Mouse (Mus musculus) lung, embryonic 14.5 days (tissue): ENCODE measurements at regions not wholly inside any gene's neighbourhood (a gene's known extent, or its start where the extent isn't known, plus 50 kb on each side); places are given as distances from the start of the nearest gene placed in this dataset.

Experiments used
- ATAC-seq: fragments of 200-750 bp; cut with Nextera tagmentation; 2 replicates; pipeline ENCODE4 v1.8.0; 2017; ENCODE audit warnings: mild to moderate bottlenecking, moderate TSS enrichment, moderate library complexity; ENCODE audit not compliant: insufficient read depth
- DNase-seq: peaks from one replicate; pipeline ENCODE4 v3.0.0-alpha.2; 2015
- H3K27ac ChIP-seq: fragments of 300-500 bp; sonication (generic); 2 replicates; pipeline ENCODE4 v1.5.1; 2014; ENCODE audit warnings: low read depth, mild to moderate bottlenecking, moderate library complexity
- H3K27me3 ChIP-seq: fragments of 300-500 bp; sonication (generic); 2 replicates; pipeline ENCODE4 v1.6.1; 2014; ENCODE audit warnings: low read length, control low read depth; ENCODE audit not compliant: insufficient read depth
- H3K36me3 ChIP-seq: fragments of 300-500 bp; sonication (generic); 2 replicates; pipeline ENCODE4 v1.6.1; 2014; ENCODE audit warnings: control low read depth; ENCODE audit not compliant: insufficient read depth
- H3K4me1 ChIP-seq: fragments of 300-500 bp; sonication (generic); 2 replicates; pipeline ENCODE4 v1.6.1; 2014; ENCODE audit warnings: antibody characterized with exemption, control low read depth; ENCODE audit not compliant: insufficient read depth
- H3K4me2 ChIP-seq: fragments of 300-500 bp; sonication (generic); 2 replicates; pipeline ENCODE4 v1.6.1; 2014; ENCODE audit warnings: mild to moderate bottlenecking
- H3K4me3 ChIP-seq: fragments of 300-500 bp; sonication (generic); 2 replicates; pipeline ENCODE4 v1.5.1; 2014; ENCODE audit warnings: low read depth, low read length
- H3K9ac ChIP-seq: fragments of 300-500 bp; sonication (generic); 2 replicates; pipeline ENCODE4 v1.6.1; 2014
- H3K9me3 ChIP-seq: fragments of 300-500 bp; sonication (generic); 2 replicates; pipeline ENCODE4 v1.6.1; 2016; ENCODE audit warnings: low read depth, low read length, control low read depth
- CTCF ChIP-seq: IDR thresholded peaks from 2 replicates; pipeline ENCODE4 v1.5.1; 2016; ENCODE audit warnings: antibody characterized with exemption, low read depth
- WGBS: fragments of 180-500 bp; shearing (Covaris S2); extraction: QIAGEN DNeasy Blood & Tissue Kit; methylation state at CpG from one replicate; pipeline ENCODE4 v1.1.7; 2014; 5-methylcytosine and 5-hydroxymethylcytosine counted together

GRCm38 (mm10) chr13:112052011-112052410 lies 236.2 kb upstream of the Ankrd55 start:
- H3K9me3 ChIP-seq, result no peaks in the 10 kb centered on the region
- ATAC-seq (no peak), DNase-seq (no peak)
- no peak overlapping the region for H3K4me2 ChIP-seq
- H3K9ac ChIP-seq, result no peak overlapping the region
- no peaks in the 10 kb centered on the region for H3K36me3 ChIP-seq
- WGBS, result 82% methylated on average over 3 of the region's 3 CpGs
- no peaks in the 10 kb centered on the region for H3K4me1 ChIP-seq
- H3K4me3 ChIP-seq, result no peak overlapping the region
- no peak overlapping the region for H3K27ac ChIP-seq
- no peak for TF ChIP-seq CTCF
- no peaks in the 10 kb centered on the region for H3K27me3 ChIP-seq

DNA sequence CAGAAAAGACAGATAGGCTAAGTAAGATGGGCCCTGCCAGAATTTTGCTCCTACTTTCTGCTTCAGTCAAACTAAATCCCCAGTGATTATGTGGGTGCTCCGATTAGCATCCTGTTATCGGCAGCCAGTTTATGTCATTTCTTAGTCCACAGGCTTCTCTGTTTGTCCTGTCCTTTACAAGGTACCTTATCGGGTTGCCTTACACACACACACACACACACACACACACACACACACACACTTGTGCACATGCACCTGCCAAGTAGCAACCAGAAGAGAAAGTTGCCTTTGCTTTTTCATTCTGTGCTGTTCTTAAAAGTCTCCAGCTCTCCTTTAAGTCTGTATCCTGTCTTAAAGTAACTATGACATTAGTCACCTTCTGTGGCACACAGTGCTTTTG lies 235.8 kb upstream of the Ankrd55 start:
- H3K36me3 ChIP-seq, result no peaks in the 10 kb centered on the region
- no peak overlapping the region for H3K4me3 ChIP-seq
- no peak for ATAC-seq
- 75% methylated on average over 3 of the region's 3 CpGs for WGBS
- H3K4me1 ChIP-seq, result 0 out of 2 replicates have a peak, but pooled peaks cover under 1% of the 10 kb centered on the region
- no peaks in the 10 kb centered on the region for H3K9me3 ChIP-seq
- H3K27me3 ChIP-seq, result no peaks in the 10 kb centered on the region
- no peak overlapping the region for H3K27ac ChIP-seq
- no peak overlapping the region for H3K9ac ChIP-seq
- TF ChIP-seq CTCF, result no peak
- no peak for DNase-seq
- H3K4me2 ChIP-seq, result no peak overlapping the region

DNA sequence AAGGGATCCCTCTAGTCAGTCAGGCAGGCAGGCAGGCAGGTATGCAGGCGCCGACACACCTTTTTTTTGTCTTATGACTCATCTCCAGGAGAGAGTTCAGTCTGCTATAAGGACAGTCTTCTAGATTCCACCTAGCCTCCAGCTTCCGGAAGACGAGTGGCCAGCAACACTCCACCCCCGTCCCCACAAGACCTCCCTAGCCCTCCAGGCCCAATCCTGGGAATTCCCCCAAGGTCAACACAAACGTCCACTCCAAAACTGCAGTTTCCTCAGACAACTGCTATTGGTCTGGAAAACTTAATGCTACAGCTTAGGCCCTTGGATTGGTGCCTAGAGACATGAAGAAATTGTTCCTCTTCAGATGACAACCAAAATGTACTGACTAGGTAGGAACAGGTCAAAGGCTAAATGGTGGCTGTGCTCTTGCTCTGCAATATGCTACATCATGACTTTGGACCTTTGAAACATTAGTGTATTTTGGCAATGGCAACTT lies 233.3 kb upstream of the Ankrd55 start:
- Histone ChIP-seq H3K27me3 (no peaks in the 10 kb centered on the region), H3K9ac (no peak overlapping the region), H3K36me3 (no peaks in the 10 kb centered on the region), H3K4me3 (no peak overlapping the region), H3K4me2 (no peak overlapping the region), H3K27ac (no peak overlapping the region), H3K9me3 (no peaks in the 10 kb centered on the region), H3K4me1 (peaks cover 9% of the 10 kb centered on the region)
- no peak for TF ChIP-seq CTCF
- DNase-seq (no peak), ATAC-seq (no peak)
- 68% methylated on average over 6 of the region's 6 CpGs for WGBS

- Histone ChIP-seq H3K9me3 (no peaks in the 10 kb centered on the region), H3K9ac (no peak overlapping the region), H3K4me3 (no peak overlapping the region), H3K27ac (peak overlapping the region; percentile 40; the same call in 1 of the 2 replicates), H3K4me2 (peak overlapping the region; percentile 30; the same call in 1 of the 2 replicates), H3K27me3 (no peaks in the 10 kb centered on the region), H3K36me3 (no peaks in the 10 kb centered on the region), H3K4me1 (peaks cover 9% of the 10 kb centered on the region)
- peak; percentile 71 for ATAC-seq
- DNase-seq, result peak; percentile 67
- no peak for TF ChIP-seq CTCF
- 41% methylated on average over 11 of the region's 11 CpGs for WGBS
Observed at GRCm38 (mm10) chr13:112058218-112058617, 230.0 kb upstream of the Ankrd55 start.

GRCm38 (mm10) chr13:112058771-112059170 lies 229.5 kb upstream of the Ankrd55 start:
- no peaks in the 10 kb centered on the region for H3K9me3 ChIP-seq
- no peak for DNase-seq
- no peaks in the 10 kb centered on the region for H3K27me3 ChIP-seq
- H3K4me3 ChIP-seq, result no peak overlapping the region
- 81% methylated on average over 6 of the region's 6 CpGs for WGBS
- no peak for ATAC-seq
- H3K27ac ChIP-seq, result no peak overlapping the region; the same call in 1 of the 2 replicates
- H3K9ac ChIP-seq, result no peak overlapping the region
- no peak for TF ChIP-seq CTCF
- peaks cover 9% of the 10 kb centered on the region for H3K4me1 ChIP-seq
- no peak overlapping the region for H3K4me2 ChIP-seq
- no peaks in the 10 kb centered on the region for H3K36me3 ChIP-seq

DNA sequence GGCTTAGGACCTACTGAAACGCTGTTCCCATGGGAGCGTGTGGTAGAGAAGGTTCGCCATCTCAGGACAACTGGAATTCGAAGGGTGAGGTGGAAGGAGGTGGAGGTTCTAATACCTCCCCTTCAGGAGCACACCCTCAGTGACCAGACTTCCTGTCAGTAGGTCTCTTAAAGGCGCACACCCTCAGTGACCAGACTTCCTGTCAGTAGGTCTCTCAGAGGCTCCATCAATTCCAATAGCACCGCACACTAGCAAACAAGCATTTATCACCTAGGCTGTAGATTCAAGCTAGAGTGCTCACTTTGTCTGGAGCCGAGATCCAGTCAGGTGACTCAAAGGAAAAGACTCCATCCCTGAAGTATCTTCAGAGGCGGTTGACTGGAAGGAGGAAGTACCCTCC lies 226.2 kb upstream of the Ankrd55 start:
- no peaks in the 10 kb centered on the region for H3K9me3 ChIP-seq
- H3K27ac ChIP-seq, result no peak overlapping the region
- H3K4me3 ChIP-seq, result no peak overlapping the region
- H3K36me3 ChIP-seq, result no peaks in the 10 kb centered on the region
- ATAC-seq (no peak), DNase-seq (no peak)
- TF ChIP-seq CTCF, result no peak
- H3K27me3 ChIP-seq, result no peaks in the 10 kb centered on the region
- H3K4me2 ChIP-seq, result no peak overlapping the region
- 82% methylated on average over 8 of the region's 8 CpGs for WGBS
- H3K4me1 ChIP-seq, result peaks cover 9% of the 10 kb centered on the region
- no peak overlapping the region for H3K9ac ChIP-seq

DNA sequence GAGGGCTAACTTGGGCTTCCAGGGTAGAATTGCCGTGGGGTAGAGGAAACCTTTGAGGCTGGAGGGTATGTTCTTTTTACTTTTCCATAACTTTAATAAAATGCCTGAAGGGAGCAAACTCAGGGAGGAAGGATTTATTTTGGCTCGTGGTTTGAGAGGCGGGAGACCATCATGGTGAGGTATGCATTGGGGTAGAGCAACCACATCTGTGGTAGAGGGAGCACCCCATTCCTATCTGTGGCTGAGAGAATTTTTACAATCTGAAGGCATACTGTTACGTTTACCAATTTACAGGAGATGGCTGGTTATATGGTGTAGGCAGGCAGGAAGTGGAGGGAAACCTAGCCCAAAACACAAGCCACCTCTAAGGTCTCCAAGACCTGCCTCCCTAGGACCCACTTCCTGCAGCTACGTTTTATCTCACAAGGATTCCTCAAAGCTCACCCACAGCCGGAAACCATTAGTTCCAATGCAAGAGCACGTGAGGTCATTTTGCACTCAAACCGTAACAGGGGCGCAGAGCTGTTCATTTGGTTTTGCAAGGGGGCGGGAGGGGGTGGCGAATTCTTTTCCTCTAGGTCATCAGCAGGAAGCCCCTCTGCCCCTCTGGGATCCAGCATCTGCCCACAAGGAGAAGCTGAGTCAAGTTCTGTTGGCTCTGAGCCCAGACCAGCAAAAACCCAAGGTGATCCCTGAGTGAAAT lies 224.7 kb upstream of the Ankrd55 start:
- Histone ChIP-seq H3K4me1 (no peaks in the 10 kb centered on the region; the same call in 1 of the 2 replicates), H3K4me2 (no peak overlapping the region), H3K9ac (no peak overlapping the region), H3K4me3 (no peak overlapping the region), H3K27me3 (no peaks in the 10 kb centered on the region), H3K27ac (no peak overlapping the region; the same call in 1 of the 2 replicates), H3K36me3 (no peaks in the 10 kb centered on the region), H3K9me3 (no peaks in the 10 kb centered on the region)
- no peak for ATAC-seq
- WGBS, result 38% methylated on average over 11 of the region's 11 CpGs
- peak; percentile 48 for DNase-seq
- TF ChIP-seq CTCF, result no peak
